Mouse (Mus musculus): Measurements from ENCODE around the gene Taf4. TPM values are rescaled to one million over a fixed set of nuclear protein-coding genes. Genes with fewer than 3 reads are reported as not detected.

Gene Taf4
- polyA plus RNA-seq (2015; fragmentation: Illumina TruSeq; extraction: RNeasy Lipid Tissue Mini Kit (QIAGEN cat#74804); ENCODE audit: insufficient read depth, low replicate concordance) = 37.0 TPM

DNA sequence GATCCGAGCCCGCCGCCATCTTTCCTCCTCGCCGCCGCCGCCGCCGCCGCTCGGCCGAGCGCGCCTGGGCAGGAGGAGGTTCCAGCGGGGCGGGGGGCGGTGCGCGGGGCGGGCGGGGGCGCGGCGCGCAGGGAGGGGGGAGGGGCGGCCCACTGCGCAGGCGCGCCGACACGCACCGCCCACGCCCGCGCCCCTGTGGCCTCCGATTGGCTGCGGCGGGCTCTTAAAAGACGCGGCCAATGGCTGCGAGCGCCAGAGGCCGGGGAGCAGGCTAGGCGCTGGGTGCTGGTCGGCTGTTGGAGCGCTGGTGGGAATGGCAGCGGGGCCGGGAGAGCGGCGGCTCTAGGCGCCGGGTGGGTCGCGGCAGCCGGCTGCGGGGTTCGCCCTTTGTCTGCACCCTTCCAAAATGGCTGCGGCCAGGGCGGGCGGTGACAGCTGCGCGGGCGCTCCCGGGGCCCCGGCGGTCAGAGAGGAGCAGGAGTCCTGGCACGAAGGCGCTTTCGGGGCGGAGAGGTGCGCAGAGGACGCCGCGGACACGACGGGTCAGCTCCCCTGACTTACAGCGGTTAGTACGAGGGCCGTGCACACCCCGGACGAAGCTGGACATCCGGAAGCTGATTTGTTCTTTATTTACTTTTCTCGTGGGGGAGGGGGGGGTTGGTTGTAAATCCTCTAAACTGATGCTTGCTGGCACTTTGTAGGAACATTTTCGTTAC, at the start of gene Taf4:
Taf4 (minus strand) TSS at position 19 of the 716 bp plus-strand sequence.

DNA sequence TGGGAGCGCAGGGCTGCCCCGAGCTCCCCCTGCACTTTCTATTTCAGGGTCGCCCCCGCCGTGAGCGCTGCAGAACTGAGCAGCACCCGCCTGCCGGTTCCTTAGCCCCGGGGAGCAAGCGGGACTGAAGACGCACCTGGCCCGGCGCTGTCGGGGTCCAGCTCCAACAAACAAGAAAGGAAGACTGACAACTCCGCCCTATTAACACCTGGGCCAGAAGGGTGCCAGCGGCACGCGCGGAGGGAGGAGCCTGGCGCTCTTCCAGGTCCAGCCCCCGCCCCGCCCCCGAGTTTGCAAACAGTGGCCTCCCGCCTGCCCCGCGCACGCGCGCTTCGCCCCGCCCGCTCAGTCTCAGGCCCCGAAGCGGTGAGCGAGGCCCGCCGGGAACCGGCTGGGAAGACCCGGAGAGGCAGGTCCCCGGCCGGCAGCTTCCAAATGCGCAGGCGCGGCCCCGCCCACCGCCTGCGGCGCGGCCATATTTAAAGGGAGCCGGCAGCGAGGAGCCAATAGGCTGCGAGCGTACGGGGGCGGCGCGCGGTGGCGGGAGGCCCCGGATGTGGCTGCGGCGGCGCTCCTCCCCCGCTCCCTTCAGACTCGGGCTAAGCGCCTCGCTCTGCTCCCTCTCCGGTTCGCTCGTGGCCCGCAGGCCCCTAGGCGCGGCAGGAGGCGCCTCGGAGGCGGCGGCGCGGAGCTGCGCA, 48.1 kb upstream of the Taf4 start, which contains the start of gene Lsm14b:
Lsm14b (plus strand) TSS at position 587 of the 698 bp plus-strand sequence.

Other genes starting within 250 kb of the Taf4 start
- 33.6 TPM for gene Lsm14b, start 48.3 kb upstream of the Taf4 start, polyA plus RNA-seq (2015; fragmentation: Illumina TruSeq; extraction: RNeasy Lipid Tissue Mini Kit (QIAGEN cat#74804); ENCODE audit: insufficient read depth, low replicate concordance)
- 201 TPM for gene Psma7, start 65.8 kb upstream of the Taf4 start, polyA plus RNA-seq (2015; fragmentation: Illumina TruSeq; extraction: RNeasy Lipid Tissue Mini Kit (QIAGEN cat#74804); ENCODE audit: insufficient read depth, low replicate concordance)
- 7.9 TPM for gene Ss18l1, start 65.9 kb upstream of the Taf4 start, polyA plus RNA-seq (2015; fragmentation: Illumina TruSeq; extraction: RNeasy Lipid Tissue Mini Kit (QIAGEN cat#74804); ENCODE audit: insufficient read depth, low replicate concordance)
- 17.9 TPM for gene Mtg2, start 93.9 kb upstream of the Taf4 start, polyA plus RNA-seq (2015; fragmentation: Illumina TruSeq; extraction: RNeasy Lipid Tissue Mini Kit (QIAGEN cat#74804); ENCODE audit: insufficient read depth, low replicate concordance)
- not detected for gene Hrh3, start 127.8 kb upstream of the Taf4 start, polyA plus RNA-seq (2015; fragmentation: Illumina TruSeq; extraction: RNeasy Lipid Tissue Mini Kit (QIAGEN cat#74804); ENCODE audit: insufficient read depth, low replicate concordance)
- gene Osbpl2, start 142.7 kb upstream of the Taf4 start, polyA plus RNA-seq (2015; fragmentation: Illumina TruSeq; extraction: RNeasy Lipid Tissue Mini Kit (QIAGEN cat#74804); ENCODE audit: insufficient read depth, low replicate concordance) = 30.4 TPM
- 43.0 TPM for gene Adrm1, start 194.8 kb upstream of the Taf4 start, polyA plus RNA-seq (2015; fragmentation: Illumina TruSeq; extraction: RNeasy Lipid Tissue Mini Kit (QIAGEN cat#74804); ENCODE audit: insufficient read depth, low replicate concordance)
- gene Lama5, start 249.2 kb upstream of the Taf4 start, polyA plus RNA-seq (2015; fragmentation: Illumina TruSeq; extraction: RNeasy Lipid Tissue Mini Kit (QIAGEN cat#74804); ENCODE audit: insufficient read depth, low replicate concordance) = 2.7 TPM